Mouse (Mus musculus) stomach, embryonic 16.5 days (tissue): Measurements from ENCODE around the gene Hspa14. TPM values are rescaled to one million over a fixed set of nuclear protein-coding genes. Genes with fewer than 3 reads are reported as not detected.

ENCODE experiments used
- ATAC-seq: fragments of 200-750 bp; cut with Nextera tagmentation; 2 replicates; pipeline ENCODE4 v1.8.0; 2017; ENCODE audit warnings: moderate number of reproducible peaks, moderate TSS enrichment; ENCODE audit not compliant: insufficient read depth, low FRiP score
- H3K27ac ChIP-seq: fragments of 300-500 bp; sonication (generic); 2 replicates; pipeline ENCODE4 v1.5.1; 2014; ENCODE audit warnings: low read length
- H3K27me3 ChIP-seq: fragments of 300-500 bp; sonication (generic); 2 replicates; pipeline ENCODE4 v1.6.1; 2014; ENCODE audit warnings: low read length, control low read depth, mixed read lengths; ENCODE audit not compliant: control insufficient read depth, insufficient read depth
- H3K36me3 ChIP-seq: fragments of 300-500 bp; sonication (generic); 2 replicates; pipeline ENCODE4 v1.6.1; 2014; ENCODE audit warnings: low read length; ENCODE audit not compliant: control insufficient read depth, insufficient read depth
- H3K4me1 ChIP-seq: fragments of 300-500 bp; sonication (generic); 2 replicates; pipeline ENCODE4 v1.6.1; 2014; ENCODE audit warnings: low read length, control low read depth, mixed read lengths; ENCODE audit not compliant: control insufficient read depth, insufficient read depth
- H3K4me2 ChIP-seq: fragments of 300-500 bp; sonication (generic); 2 replicates; pipeline ENCODE4 v1.6.1; 2014; ENCODE audit warnings: low read depth, low read length, mixed read lengths
- H3K4me3 ChIP-seq: fragments of 300-500 bp; sonication (generic); replicated peaks from 2 replicates; pipeline ENCODE4 v1.5.1; 2014; ENCODE audit warnings: mild to moderate bottlenecking, low read length
- H3K9ac ChIP-seq: fragments of 300-500 bp; sonication (generic); 2 replicates; pipeline ENCODE4 v1.6.1; 2014; ENCODE audit warnings: low read length
- H3K9me3 ChIP-seq: fragments of 300-500 bp; sonication (generic); replicated peaks from 2 replicates; pipeline ENCODE4 v1.6.1; 2016; ENCODE audit warnings: low read length, control low read depth; ENCODE audit not compliant: control insufficient read depth
- WGBS: fragments of 180-500 bp; shearing (Covaris S2); extraction: QIAGEN DNeasy Blood & Tissue Kit; methylation state at CpG from one replicate; pipeline ENCODE4 v1.1.7; 2014; 5-methylcytosine and 5-hydroxymethylcytosine counted together
- polyA plus RNA-seq: library from polyadenylated mRNA; unstranded; fragments of >200 nt; fragmentation: Nextera tagmentation; extraction: Ambion mirVana; gene quantifications from 2 replicates; pipeline ENCODE4 v1.2.1, GENCODE M21; 2015

Hspa14 gene
- 84.2 and 90.2 TPM in 2 replicates for polyA plus RNA-seq

- Histone ChIP-seq H3K36me3 (peaks cover 6% of the 10 kb centered on the region; the same call in 1 of the 2 replicates), H3K27me3 (no peaks in the 10 kb centered on the region), H3K27ac (peak within 1 kb of the TSS; percentile 79), H3K9ac (peak within 1 kb of the TSS; percentile 88), H3K9me3 (no peaks in the 10 kb centered on the region), H3K4me1 (peaks cover 10% of the 10 kb centered on the region), H3K4me2 (peak within 1 kb of the TSS; percentile 83), H3K4me3 (peak within 1 kb of the TSS; percentile 75)
- under 1% methylated on average over 60 of the region's 60 CpGs for WGBS
- peak; percentile 100 for ATAC-seq
Measured at GRCm38 (mm10) chr2:3512552-3513454, at the start of gene Hspa14, which contains the start of the genes Gm45902 and Cdnf. Hspa14 (minus strand) TSS chr2:3512814. Gm45902 (minus strand) TSS chr2:3512790. Cdnf (plus strand) TSS chr2:3513030.

- H3K36me3 ChIP-seq: no peaks in the 10 kb centered on the region
- H3K4me3 ChIP-seq: no peak overlapping the region
- WGBS: 3% methylated on average over 4 of the region's 4 CpGs
- H3K9me3 ChIP-seq: no peaks in the 10 kb centered on the region
- H3K9ac ChIP-seq: no peak overlapping the region
- no peaks in the 10 kb centered on the region for H3K4me1 ChIP-seq
- ATAC-seq: no peak
- H3K4me2 ChIP-seq: no peak overlapping the region
- no peaks in the 10 kb centered on the region for H3K27me3 ChIP-seq
- no peak overlapping the region for H3K27ac ChIP-seq
Measured at GRCm38 (mm10) chr2:3546588-3546987, 34.0 kb upstream of the Hspa14 start.

- H3K27ac ChIP-seq: no peak overlapping the region
- no peak overlapping the region for H3K9ac ChIP-seq
- no peak for ATAC-seq
- H3K27me3 ChIP-seq: no peaks in the 10 kb centered on the region
- H3K36me3 ChIP-seq: no peaks in the 10 kb centered on the region
- no peak overlapping the region for H3K4me3 ChIP-seq
- H3K4me2 ChIP-seq: no peak overlapping the region
- 64% methylated on average over 2 of the region's 2 CpGs for WGBS
- H3K4me1 ChIP-seq: no peaks in the 10 kb centered on the region
- H3K9me3 ChIP-seq: no peaks in the 10 kb centered on the region
Measured at GRCm38 (mm10) chr2:3546055-3546454, 33.4 kb upstream of the Hspa14 start.

GRCm38 (mm10) chr2:3541307-3542079 is 28.9 kb upstream of the Hspa14 start:
- Histone ChIP-seq H3K36me3 (no peaks in the 10 kb centered on the region), H3K9me3 (no peaks in the 10 kb centered on the region), H3K4me2 (no peak overlapping the region; the same call in 1 of the 2 replicates), H3K27ac (0 out of 2 replicates have a peak overlapping the region, but pooled peaks have one; percentile 3), H3K4me3 (no peak overlapping the region), H3K4me1 (no peaks in the 10 kb centered on the region), H3K27me3 (no peaks in the 10 kb centered on the region), H3K9ac (no peak overlapping the region)
- 42% methylated on average over 9 of the region's 9 CpGs for WGBS
- no peak for ATAC-seq

- Histone ChIP-seq H3K4me2 (no peak overlapping the region), H3K27ac (no peak overlapping the region), H3K9ac (no peak overlapping the region), H3K27me3 (no peaks in the 10 kb centered on the region), H3K9me3 (no peaks in the 10 kb centered on the region), H3K36me3 (no peaks in the 10 kb centered on the region), H3K4me3 (no peak overlapping the region), H3K4me1 (no peaks in the 10 kb centered on the region)
- no peak for ATAC-seq
- 77% methylated on average over 6 of the region's 6 CpGs for WGBS
Measured at GRCm38 (mm10) chr2:3526288-3526687, 13.7 kb upstream of the Hspa14 start.

GRCm38 (mm10) chr2:3522558-3522957 is 9.9 kb upstream of the Hspa14 start:
- Histone ChIP-seq H3K4me1 (no peaks in the 10 kb centered on the region), H3K4me2 (no peak overlapping the region), H3K9ac (no peak overlapping the region), H3K9me3 (no peaks in the 10 kb centered on the region), H3K36me3 (no peaks in the 10 kb centered on the region), H3K4me3 (no peak overlapping the region), H3K27me3 (no peaks in the 10 kb centered on the region), H3K27ac (no peak overlapping the region)
- WGBS: 70% methylated on average over 4 of the region's 4 CpGs
- ATAC-seq: no peak

GRCm38 (mm10) chr2:3512076-3512475 is 538 bp downstream of the Hspa14 start:
- H3K4me1 ChIP-seq: peaks cover 10% of the 10 kb centered on the region
- peak overlapping the region; percentile 75 for H3K4me3 ChIP-seq
- H3K9ac ChIP-seq: peak overlapping the region; percentile 88
- H3K9me3 ChIP-seq: no peaks in the 10 kb centered on the region
- peaks cover 6% of the 10 kb centered on the region; the same call in 1 of the 2 replicates for H3K36me3 ChIP-seq
- no peak for ATAC-seq
- no peaks in the 10 kb centered on the region for H3K27me3 ChIP-seq
- WGBS: 0% methylated on average over 15 of the region's 15 CpGs
- peak overlapping the region; percentile 83 for H3K4me2 ChIP-seq
- peak overlapping the region; percentile 75 for H3K27ac ChIP-seq

GRCm38 (mm10) chr2:3500886-3501285 is 11.7 kb downstream of the Hspa14 start:
- Histone ChIP-seq H3K36me3 (peaks cover 22% of the 10 kb centered on the region), H3K27ac (no peak overlapping the region), H3K4me3 (no peak overlapping the region), H3K27me3 (no peaks in the 10 kb centered on the region), H3K9me3 (no peaks in the 10 kb centered on the region), H3K4me1 (no peaks in the 10 kb centered on the region), H3K4me2 (no peak overlapping the region), H3K9ac (no peak overlapping the region)
- no peak for ATAC-seq
- 95% methylated on average over 5 of the region's 5 CpGs for WGBS

- H3K9me3 ChIP-seq: no peaks in the 10 kb centered on the region
- no peaks in the 10 kb centered on the region for H3K27me3 ChIP-seq
- no peak overlapping the region for H3K4me2 ChIP-seq
- H3K27ac ChIP-seq: no peak overlapping the region
- WGBS: 91% methylated on average over 6 of the region's 6 CpGs
- peaks cover 18% of the 10 kb centered on the region for H3K36me3 ChIP-seq
- H3K9ac ChIP-seq: no peak overlapping the region
- no peak overlapping the region for H3K4me3 ChIP-seq
- H3K4me1 ChIP-seq: no peaks in the 10 kb centered on the region
- no peak for ATAC-seq
Measured at GRCm38 (mm10) chr2:3499543-3499942, 13.1 kb downstream of the Hspa14 start.
